Mouse (Mus musculus): ENCODE measurements around the gene Hspa1l. TPM values are rescaled to one million over a fixed set of nuclear protein-coding genes. Genes with fewer than 3 reads are reported as not detected.
A peak's percentile ranks its signal among the peaks of the same experiment; 100 is the strongest.
"Not testable (repeated sequence)": the region's sequence is repeated elsewhere in the genome, so short reads cannot be mapped to it uniquely, and the experiment has no call there.

Gene Hspa1l
- polyA plus RNA-seq, 1 experiment from 2014 or later, result 0.46 TPM

- under 1% methylated on average over 83 of the region's 83 CpGs for WGBS
- peak within 1 kb of the TSS; percentile 94 for H3K9ac ChIP-seq
- ATAC-seq (ENCODE audit: insufficient number of reproducible peaks, low FRiP score, low TSS enrichment, low read depth), result peak; percentile 87
- peak within 1 kb of the TSS; percentile 99 for H3K27ac ChIP-seq
- peaks cover 44% of the 10 kb centered on the region for H3K36me3 ChIP-seq
- peak within 1 kb of the TSS; percentile 93 for H3K4me3 ChIP-seq
- H3K9me3 ChIP-seq, result no peaks in the 10 kb centered on the region
- peaks cover 33% of the 10 kb centered on the region for H3K4me1 ChIP-seq
- H3K4me2 ChIP-seq, result peak within 1 kb of the TSS; percentile 95
- no peaks in the 10 kb centered on the region for H3K27me3 ChIP-seq
Measured at GRCm38 (mm10) chr17:35000717-35001451, 28.4 kb downstream of the Hspa1l start, which contains the start of gene Vars. Gene Vars (plus strand): TSS chr17:35000987.

- peaks cover 33% of the 10 kb centered on the region for H3K4me1 ChIP-seq
- peak overlapping the region; percentile 95 for H3K4me2 ChIP-seq
- H3K36me3 ChIP-seq, result peaks cover 46% of the 10 kb centered on the region
- no peaks in the 10 kb centered on the region for H3K27me3 ChIP-seq
- peak overlapping the region; percentile 93 for H3K4me3 ChIP-seq
- no peaks in the 10 kb centered on the region for H3K9me3 ChIP-seq
- ATAC-seq (ENCODE audit: insufficient number of reproducible peaks, low FRiP score, low TSS enrichment, low read depth), result 0 out of 2 replicates have a peak, but pooled peaks have one; percentile 0
- H3K27ac ChIP-seq, result peak overlapping the region; percentile 99
- H3K9ac ChIP-seq, result peak overlapping the region; percentile 94
- WGBS, result under 1% methylated on average over 35 of the region's 35 CpGs
Measured at GRCm38 (mm10) chr17:35001452-35002152, 29.1 kb downstream of the Hspa1l start.

GRCm38 (mm10) chr17:35002153-35002865 is 29.8 kb downstream of the Hspa1l start:
- Histone ChIP-seq H3K9ac (peak overlapping the region; percentile 94), H3K27ac (peak overlapping the region; percentile 99), H3K4me2 (peak overlapping the region; percentile 95), H3K36me3 (peaks cover 47% of the 10 kb centered on the region), H3K4me1 (peaks cover 33% of the 10 kb centered on the region), H3K4me3 (peak overlapping the region; percentile 93), H3K9me3 (no peaks in the 10 kb centered on the region), H3K27me3 (no peaks in the 10 kb centered on the region)
- no peak for ATAC-seq (ENCODE audit: insufficient number of reproducible peaks, low FRiP score, low TSS enrichment, low read depth)
- 6% methylated on average over 12 of the region's 12 CpGs for WGBS

DNA sequence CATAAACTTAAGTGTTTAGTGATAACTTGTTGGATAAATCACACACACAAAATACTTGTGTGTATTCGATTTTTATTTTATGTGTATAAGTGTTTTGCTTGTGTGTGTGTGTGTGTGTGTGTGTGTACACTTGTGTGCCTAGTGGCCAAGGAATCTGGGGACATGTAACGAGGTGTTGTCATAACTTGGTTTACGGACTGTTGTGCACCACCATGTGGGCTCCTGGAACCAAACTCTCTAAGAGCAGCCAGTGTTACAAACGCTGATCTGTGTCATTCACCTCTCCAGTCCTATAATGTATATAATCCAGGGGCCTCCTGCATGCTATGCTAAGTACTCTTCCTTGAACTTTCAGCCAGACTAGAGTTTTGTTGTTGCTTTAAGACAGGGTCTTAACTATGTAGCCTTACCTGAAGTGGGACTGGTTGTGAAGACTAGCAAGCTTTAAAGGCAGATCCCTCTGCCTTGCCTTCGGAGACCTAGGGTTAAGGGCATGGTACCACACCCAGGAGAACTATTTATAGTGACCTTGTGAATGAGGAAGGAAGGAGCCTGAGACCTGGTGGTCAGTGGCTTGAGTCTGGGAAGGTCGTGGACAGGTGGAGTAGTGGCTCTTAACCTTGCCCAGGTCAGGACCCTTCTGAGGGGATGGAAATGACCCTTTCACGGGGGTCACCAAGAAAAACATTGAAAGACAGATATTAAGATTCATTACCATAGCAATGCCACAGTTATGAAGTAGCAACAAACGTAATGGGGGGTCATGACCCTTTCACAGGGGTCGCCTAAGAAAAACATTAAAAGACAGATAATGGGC is 30.7 kb downstream of the Hspa1l start:
- no peaks in the 10 kb centered on the region for H3K9me3 ChIP-seq
- 56% methylated on average over 9 of the region's 9 CpGs for WGBS
- H3K4me1 ChIP-seq, result peaks cover 33% of the 10 kb centered on the region
- no peaks in the 10 kb centered on the region for H3K27me3 ChIP-seq
- H3K36me3 ChIP-seq, result peaks cover 47% of the 10 kb centered on the region
- H3K9ac ChIP-seq, result peak overlapping the region; percentile 94; the same call in 1 of the 2 replicates
- ATAC-seq (ENCODE audit: insufficient number of reproducible peaks, low FRiP score, low TSS enrichment, low read depth), result no peak
- H3K4me3 ChIP-seq, result no peak overlapping the region; the same call in 1 of the 2 replicates
- no peak overlapping the region for H3K27ac ChIP-seq
- H3K4me2 ChIP-seq, result peak overlapping the region; percentile 95; the same call in 1 of the 2 replicates

- H3K36me3 ChIP-seq, result peaks cover 49% of the 10 kb centered on the region
- H3K27me3 ChIP-seq, result no peaks in the 10 kb centered on the region
- no peak for ATAC-seq (ENCODE audit: insufficient number of reproducible peaks, low FRiP score, low TSS enrichment, low read depth)
- no peak overlapping the region for H3K9ac ChIP-seq
- peaks cover 28% of the 10 kb centered on the region for H3K4me1 ChIP-seq
- H3K4me3 ChIP-seq, result no peak overlapping the region
- H3K9me3 ChIP-seq, result no peaks in the 10 kb centered on the region
- no peak overlapping the region for H3K27ac ChIP-seq
- WGBS, result 96% methylated on average over 17 of the region's 17 CpGs
- no peak overlapping the region for H3K4me2 ChIP-seq
Measured at GRCm38 (mm10) chr17:35004075-35004717, 31.7 kb downstream of the Hspa1l start.

DNA sequence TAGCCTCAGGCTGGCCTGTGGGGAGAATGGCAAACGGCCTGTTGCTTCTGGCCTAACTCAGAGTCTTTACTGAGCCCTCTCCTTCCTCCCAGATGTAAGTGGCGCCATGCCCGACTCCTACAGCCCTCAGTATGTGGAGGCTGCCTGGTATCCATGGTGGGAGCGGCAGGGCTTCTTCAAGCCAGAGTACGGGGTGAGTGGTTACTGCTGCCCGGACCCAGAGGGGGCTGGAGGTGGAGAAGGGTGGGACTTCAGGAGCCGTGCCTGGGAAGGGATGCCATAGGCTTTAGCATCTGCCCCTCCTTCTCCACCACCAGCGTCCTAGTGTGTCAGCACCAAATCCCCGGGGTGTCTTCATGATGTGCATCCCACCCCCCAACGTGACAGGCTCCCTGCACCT is 32.7 kb downstream of the Hspa1l start:
- WGBS, result 92% methylated on average over 10 of the region's 10 CpGs
- H3K36me3 ChIP-seq, result peaks cover 57% of the 10 kb centered on the region
- no peaks in the 10 kb centered on the region for H3K9me3 ChIP-seq
- peaks cover 18% of the 10 kb centered on the region for H3K4me1 ChIP-seq
- H3K9ac ChIP-seq, result no peak overlapping the region
- H3K4me3 ChIP-seq, result no peak overlapping the region
- no peak for ATAC-seq (ENCODE audit: insufficient number of reproducible peaks, low FRiP score, low TSS enrichment, low read depth)
- H3K27ac ChIP-seq, result no peak overlapping the region
- H3K4me2 ChIP-seq, result no peak overlapping the region
- H3K27me3 ChIP-seq, result no peaks in the 10 kb centered on the region

- not testable (repeated sequence) for H3K9ac ChIP-seq; H3K27me3 ChIP-seq; H3K4me2 ChIP-seq; H3K9me3 ChIP-seq; ATAC-seq (ENCODE audit: insufficient number of reproducible peaks, low FRiP score, low TSS enrichment, low read depth); H3K27ac ChIP-seq; H3K4me3 ChIP-seq
- Histone ChIP-seq H3K36me3 (peaks cover 65% of the 10 kb centered on the region), H3K4me1 (peaks cover 18% of the 10 kb centered on the region)
- 91% methylated on average over 5 of the region's 5 CpGs for WGBS
Measured at GRCm38 (mm10) chr17:35005902-35006301, 33.4 kb downstream of the Hspa1l start.

DNA sequence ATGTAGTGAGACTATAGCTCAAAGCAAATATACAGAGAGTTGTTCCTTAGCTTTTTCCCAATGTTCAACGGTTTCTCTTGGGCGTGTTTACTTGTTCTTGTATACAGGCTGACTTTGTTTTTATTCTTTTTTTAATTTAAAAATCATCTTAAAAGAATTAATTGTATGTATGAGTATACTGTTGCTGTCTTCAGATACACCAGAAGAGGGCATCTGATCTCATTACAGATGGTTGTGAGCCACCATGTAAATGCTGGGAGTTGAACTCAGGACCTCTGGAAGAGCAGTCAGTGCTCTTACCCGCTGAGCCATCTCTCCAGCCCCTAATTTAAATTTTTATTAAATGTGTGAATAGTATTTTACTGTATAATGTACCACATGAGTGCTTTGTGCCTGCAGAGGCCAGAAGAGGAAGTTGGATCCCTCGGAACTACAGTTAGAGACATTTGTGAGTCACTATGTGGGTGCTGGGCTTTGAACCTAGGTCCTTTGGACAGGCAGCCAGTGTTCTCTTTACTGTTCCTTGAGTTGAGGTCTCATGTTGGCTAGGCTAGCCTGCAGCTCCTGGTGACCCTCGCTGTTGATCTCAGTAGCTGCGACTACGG is 35.0 kb downstream of the Hspa1l start:
- ATAC-seq (ENCODE audit: insufficient number of reproducible peaks, low FRiP score, low TSS enrichment, low read depth), result no peak
- no peak overlapping the region for H3K27ac ChIP-seq
- H3K27me3 ChIP-seq, result no peaks in the 10 kb centered on the region
- H3K36me3 ChIP-seq, result peaks cover 81% of the 10 kb centered on the region
- no peak overlapping the region for H3K4me2 ChIP-seq
- H3K4me1 ChIP-seq, result peaks cover 10% of the 10 kb centered on the region
- 94% methylated on average over 7 of the region's 7 CpGs for WGBS
- H3K4me3 ChIP-seq, result no peak overlapping the region
- H3K9ac ChIP-seq, result no peak overlapping the region
- no peaks in the 10 kb centered on the region for H3K9me3 ChIP-seq

- WGBS, result 87% methylated on average over 7 of the region's 7 CpGs
Measured at GRCm38 (mm10) chr17:35009586-35009985, 37.1 kb downstream of the Hspa1l start.

DNA sequence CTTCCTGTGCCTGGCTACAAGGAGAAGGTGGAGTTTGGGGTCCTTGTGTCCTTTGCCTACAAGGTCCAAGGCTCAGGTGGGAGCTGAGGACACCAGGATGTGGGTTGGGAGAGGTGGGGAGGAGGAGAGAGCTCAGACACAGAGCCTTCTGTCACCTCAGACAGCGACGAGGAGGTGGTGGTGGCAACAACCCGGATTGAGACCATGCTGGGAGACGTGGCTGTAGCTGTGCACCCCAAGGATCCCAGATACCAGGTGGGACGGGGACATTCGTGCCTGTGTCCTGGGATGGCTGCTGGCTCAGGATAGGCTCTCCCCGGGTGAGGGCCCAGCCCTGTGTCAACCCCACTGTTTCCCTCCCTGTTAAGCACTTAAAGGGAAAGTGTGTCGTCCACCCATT is 38.9 kb downstream of the Hspa1l start:
- Histone ChIP-seq H3K4me3 (no peak overlapping the region), H3K27me3 (no peaks in the 10 kb centered on the region), H3K4me1 (peaks cover 10% of the 10 kb centered on the region), H3K27ac (no peak overlapping the region), H3K9me3 (no peaks in the 10 kb centered on the region), H3K9ac (no peak overlapping the region), H3K36me3 (peaks cover 98% of the 10 kb centered on the region), H3K4me2 (no peak overlapping the region)
- WGBS, result 94% methylated on average over 8 of the region's 8 CpGs
- no peak for ATAC-seq (ENCODE audit: insufficient number of reproducible peaks, low FRiP score, low TSS enrichment, low read depth)

More at GRCm38 (mm10) chr17:35009586-35009985, 37.1 kb downstream of the Hspa1l start:
- no peak overlapping the region for H3K9ac ChIP-seq
- H3K4me2 ChIP-seq, result no peak overlapping the region
- H3K36me3 ChIP-seq, result peaks cover 95% of the 10 kb centered on the region
- no peak overlapping the region for H3K27ac ChIP-seq
- no peaks in the 10 kb centered on the region for H3K4me1 ChIP-seq
- no peak for ATAC-seq (ENCODE audit: insufficient number of reproducible peaks, low FRiP score, low TSS enrichment, low read depth)
- H3K9me3 ChIP-seq, result no peaks in the 10 kb centered on the region
- no peak overlapping the region for H3K4me3 ChIP-seq
- H3K27me3 ChIP-seq, result no peaks in the 10 kb centered on the region

All from limb, embryonic 15.5 days (tissue).